Mouse (Mus musculus) MEL (cell line): ENCODE measurements at regions not wholly inside any gene's neighbourhood (a gene's known extent, or its start where the extent isn't known, plus 50 kb on each side); places are given as distances from the start of the nearest gene placed in this dataset.

Experiments used
- DNase-seq: peaks from one replicate; pipeline ENCODE4 v3.0.0; 2011; ENCODE audit warnings: low read depth, low spot score
- H3K27ac ChIP-seq: 2 replicates; pipeline ENCODE4 v1.5.1; 2012; ENCODE audit warnings: low read depth, mild to moderate bottlenecking, control low read depth, low read length, moderate library complexity; ENCODE audit not compliant: control insufficient read depth
- H3K27me3 ChIP-seq, 2 experiments: fragments of 150-350 bp in 1 of 2; sonication (generic) in 1 of 2; 2 replicates each; pipeline ENCODE4 v1.6.1; 2012; ENCODE audit warnings: low read length in 2 of 2, mild to moderate bottlenecking in 2 of 2, improper control_type of control experiment in 1 of 2, moderate library complexity in 1 of 2; ENCODE audit not compliant: insufficient read depth in 2 of 2, control insufficient read depth in 1 of 2
- H3K36me3 ChIP-seq, 2 experiments: 2 replicates each; pipeline ENCODE4 v1.6.1; 2012 to 2014; ENCODE audit warnings: low read length in 2 of 2, improper control_type of control experiment in 1 of 2, inconsistent platforms in 1 of 2, mild to moderate bottlenecking in 1 of 2; ENCODE audit not compliant: insufficient read depth in 2 of 2, control insufficient read depth in 1 of 2
- H3K4me1 ChIP-seq, 2 experiments: fragments of 150-350 bp in 1 of 2; sonication (generic) in 1 of 2; 2 replicates each; pipeline ENCODE4 v1.6.1; 2012; ENCODE audit warnings: low read length in 2 of 2, improper control_type of control experiment in 1 of 2, mild to moderate bottlenecking in 1 of 2; ENCODE audit not compliant: insufficient read depth in 2 of 2, control insufficient read depth in 1 of 2
- H3K4me3 ChIP-seq, 2 experiments: fragments of 150-350 bp in 1 of 2; sonication (generic) in 1 of 2; 2 replicates each; pipeline ENCODE4 v1.5.1; 2012; ENCODE audit warnings: low read depth in 2 of 2, low read length in 2 of 2, mild to moderate bottlenecking in 2 of 2, moderate library complexity in 2 of 2, control low read depth in 1 of 2, improper control_type of control experiment in 1 of 2; ENCODE audit not compliant: control insufficient read depth in 1 of 2, insufficient read depth in 1 of 2
- H3K79me2 ChIP-seq: 2 replicates; pipeline ENCODE4 v1.6.1; 2012; ENCODE audit warnings: mild to moderate bottlenecking, low read length, moderate library complexity; ENCODE audit not compliant: control insufficient read depth, poor library complexity, insufficient read depth
- H3K9ac ChIP-seq: 2 replicates; pipeline ENCODE4 v1.6.1; 2012; ENCODE audit warnings: low read depth, mild to moderate bottlenecking, control low read depth, low read length, moderate library complexity; ENCODE audit not compliant: control insufficient read depth, poor library complexity, severe bottlenecking
- H3K9me3 ChIP-seq: fragments of 150-350 bp; sonication (generic); replicated peaks from 2 replicates; pipeline ENCODE4 v1.6.1; 2012; ENCODE audit warnings: mild to moderate bottlenecking, low read length, improper control_type of control experiment, moderate library complexity; ENCODE audit not compliant: insufficient read depth
- CHD2 ChIP-seq: IDR thresholded peaks from 2 replicates; pipeline ENCODE4 v1.6.1; 2011; ENCODE audit warnings: low read length, improper control_type of control experiment
- ELF1 ChIP-seq: IDR thresholded peaks from 2 replicates; pipeline ENCODE4 v1.6.1; 2014; ENCODE audit warnings: low read depth, mild to moderate bottlenecking, inconsistent platforms, low read length, improper control_type of control experiment, moderate library complexity
- EP300 ChIP-seq, 2 experiments: IDR thresholded peaks; 2 replicates each; pipeline ENCODE4 v1.6.1; 2011; ENCODE audit warnings: improper control_type of control experiment in 2 of 2, low read length in 2 of 2, low read depth in 1 of 2, mild to moderate bottlenecking in 1 of 2
- ETS1 ChIP-seq: IDR thresholded peaks from 2 replicates; pipeline ENCODE4 v1.6.1; 2012; ENCODE audit warnings: low read depth, mild to moderate bottlenecking, inconsistent platforms, low read length, improper control_type of control experiment, moderate library complexity
- GABPA ChIP-seq: IDR thresholded peaks from 2 replicates; pipeline ENCODE4 v1.6.1; 2012; ENCODE audit warnings: low read depth, mild to moderate bottlenecking, inconsistent platforms, low read length, improper control_type of control experiment, moderate library complexity
- GATA1 ChIP-seq: IDR thresholded peaks from 2 replicates; pipeline ENCODE4 v1.6.1; 2011; ENCODE audit warnings: low read depth, low read length, improper control_type of control experiment
- MAZ ChIP-seq: IDR thresholded peaks from 2 replicates; pipeline ENCODE4 v1.6.1; 2012; ENCODE audit warnings: low read depth, mild to moderate bottlenecking, inconsistent platforms, low read length, improper control_type of control experiment
- MEF2A ChIP-seq: IDR thresholded peaks from 2 replicates; pipeline ENCODE4 v1.6.1; 2014; ENCODE audit warnings: low read depth, mild to moderate bottlenecking, inconsistent platforms, low read length, improper control_type of control experiment; ENCODE audit not compliant: poor library complexity, insufficient replicate concordance, severe bottlenecking; ENCODE audit errors: extremely low read depth
- MXI1 ChIP-seq: IDR thresholded peaks from 2 replicates; pipeline ENCODE4 v1.6.1; 2011; ENCODE audit warnings: mild to moderate bottlenecking, low read depth, low read length, improper control_type of control experiment
- MYB ChIP-seq: IDR thresholded peaks from 2 replicates; pipeline ENCODE4 v1.6.1; 2011; ENCODE audit warnings: mild to moderate bottlenecking, low read depth, low read length, improper control_type of control experiment
- NELFE ChIP-seq: IDR thresholded peaks from 2 replicates; pipeline ENCODE4 v1.6.1; 2011; ENCODE audit warnings: low read depth, low read length, improper control_type of control experiment
- POLR2A ChIP-seq, 2 experiments: IDR thresholded peaks; 2 replicates each; pipeline ENCODE4 v1.6.1; 2011 to 2012; ENCODE audit warnings: low read length in 2 of 2, mild to moderate bottlenecking in 2 of 2, control low read depth in 1 of 2, improper control_type of control experiment in 1 of 2, low read depth in 1 of 2, moderate library complexity in 1 of 2; ENCODE audit not compliant: control insufficient read depth in 1 of 2, insufficient read depth in 1 of 2, poor library complexity in 1 of 2
- POLR2AphosphoS5 ChIP-seq: IDR thresholded peaks from 2 replicates; pipeline ENCODE4 v1.6.1; 2012; ENCODE audit warnings: low read depth, borderline replicate concordance, mild to moderate bottlenecking, inconsistent platforms, low read length, moderate library complexity, mixed read lengths
- RAD21 ChIP-seq: IDR thresholded peaks from 2 replicates; pipeline ENCODE4 v1.6.1; 2011; ENCODE audit warnings: mild to moderate bottlenecking, low read depth, low read length, improper control_type of control experiment
- SIN3A ChIP-seq: IDR thresholded peaks from 2 replicates; pipeline ENCODE4 v1.6.1; 2012; ENCODE audit warnings: low read length, improper control_type of control experiment, inconsistent platforms
- SMC3 ChIP-seq: IDR thresholded peaks from 2 replicates; pipeline ENCODE4 v1.6.1; 2011; ENCODE audit warnings: low read depth, low read length, improper control_type of control experiment
- TAL1 ChIP-seq: IDR thresholded peaks from 2 replicates; pipeline ENCODE4 v1.6.1; 2012; ENCODE audit warnings: mild to moderate bottlenecking, inconsistent platforms, low read length, moderate library complexity, mixed read lengths
- TCF12 ChIP-seq: IDR thresholded peaks from 2 replicates; pipeline ENCODE4 v1.6.1; 2014; ENCODE audit warnings: low read depth, mild to moderate bottlenecking, inconsistent platforms, low read length, improper control_type of control experiment, moderate library complexity
- USF2 ChIP-seq, 2 experiments: IDR thresholded peaks; 2 replicates each; pipeline ENCODE4 v1.6.1; 2011 to 2012; ENCODE audit warnings: improper control_type of control experiment in 2 of 2, low read length in 2 of 2, borderline replicate concordance in 1 of 2, inconsistent platforms in 1 of 2, low read depth in 1 of 2, mild to moderate bottlenecking in 1 of 2; ENCODE audit not compliant: insufficient read depth in 1 of 2
- ZKSCAN1 ChIP-seq: IDR thresholded peaks from 2 replicates; pipeline ENCODE4 v1.6.1; 2012; ENCODE audit warnings: low read depth, mild to moderate bottlenecking, inconsistent platforms, low read length, improper control_type of control experiment, moderate library complexity
- ZMIZ1 ChIP-seq: IDR thresholded peaks from 2 replicates; pipeline ENCODE4 v1.6.1; 2012; ENCODE audit warnings: low read depth, mild to moderate bottlenecking, inconsistent platforms, low read length, improper control_type of control experiment, moderate library complexity
- ZNF384 ChIP-seq: IDR thresholded peaks from 2 replicates; pipeline ENCODE4 v1.6.1; 2012; ENCODE audit warnings: low read depth, mild to moderate bottlenecking, inconsistent platforms, low read length, improper control_type of control experiment

GRCm38 (mm10) chr3:8098291-8098690 is 1478.0 kb upstream of the 1700008P02Rik start:
- H3K4me1 ChIP-seq = no peaks in the 10 kb centered on the region
- H3K9ac ChIP-seq = no peak overlapping the region
- TF ChIP-seq RAD21 (no peak), ZNF384 (no peak), MXI1 (no peak), SMC3 (no peak), ETS1 (no peak), ELF1 (no peak), EP300 (IDR thresholded peaks at IDR 0.05; ENCODE audit: low read depth in 1 of 2, low read length in 2 of 2) (no peak), CHD2 (no peak), MYB (no peak), SIN3A (no peak), TAL1 (no peak), POLR2A (IDR thresholded peaks at IDR 0.05; ENCODE audit: control insufficient read depth in 1 of 2, insufficient read depth in 1 of 2, low read depth in 1 of 2, low read length in 2 of 2, poor library complexity in 1 of 2) (no peak), TCF12 (no peak), MEF2A (no peak), USF2 (IDR thresholded peaks at IDR 0.05; ENCODE audit: borderline replicate concordance in 1 of 2, insufficient read depth in 1 of 2, low read depth in 1 of 2, low read length in 2 of 2) (no peak)
- no peak overlapping the region for H3K27ac ChIP-seq
- H3K36me3 ChIP-seq = no peaks in the 10 kb centered on the region
- H3K27me3 ChIP-seq = no peaks in the 10 kb centered on the region
- no peak overlapping the region for H3K4me3 ChIP-seq
- no peaks in the 10 kb centered on the region for H3K79me2 ChIP-seq
- H3K9me3 ChIP-seq = no peaks in the 10 kb centered on the region
- no peak for DNase-seq

DNA sequence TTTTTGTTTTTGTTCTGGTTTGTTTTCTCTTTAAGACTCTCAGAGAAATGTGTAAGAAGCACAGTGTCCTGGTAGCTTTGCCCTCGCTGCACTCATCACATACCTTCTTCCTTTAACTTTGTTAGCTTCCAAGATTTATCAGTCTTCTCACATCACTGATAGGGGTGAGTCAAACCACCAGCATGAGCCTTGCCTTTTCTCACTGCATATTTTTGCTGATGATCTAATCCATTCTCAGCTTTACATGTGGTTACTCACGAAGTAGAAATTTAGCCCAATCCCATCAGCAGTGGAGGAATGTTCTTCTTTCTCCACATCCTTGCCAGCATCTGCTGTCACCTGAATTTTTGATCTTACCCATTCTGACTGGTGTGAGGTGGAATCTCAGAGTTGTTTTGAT is 1464.5 kb upstream of the 1700008P02Rik start:
- no peak overlapping the region for H3K9ac ChIP-seq
- no peaks in the 10 kb centered on the region for H3K36me3 ChIP-seq
- no peak for TF ChIP-seq ZKSCAN1
- no peaks in the 10 kb centered on the region for H3K27me3 ChIP-seq
- H3K79me2 ChIP-seq = no peaks in the 10 kb centered on the region
- DNase-seq = no peak
- H3K9me3 ChIP-seq = no peaks in the 10 kb centered on the region
- no peaks in the 10 kb centered on the region for H3K4me1 ChIP-seq
- no peak overlapping the region for H3K4me3 ChIP-seq
- no peak overlapping the region for H3K27ac ChIP-seq

DNA sequence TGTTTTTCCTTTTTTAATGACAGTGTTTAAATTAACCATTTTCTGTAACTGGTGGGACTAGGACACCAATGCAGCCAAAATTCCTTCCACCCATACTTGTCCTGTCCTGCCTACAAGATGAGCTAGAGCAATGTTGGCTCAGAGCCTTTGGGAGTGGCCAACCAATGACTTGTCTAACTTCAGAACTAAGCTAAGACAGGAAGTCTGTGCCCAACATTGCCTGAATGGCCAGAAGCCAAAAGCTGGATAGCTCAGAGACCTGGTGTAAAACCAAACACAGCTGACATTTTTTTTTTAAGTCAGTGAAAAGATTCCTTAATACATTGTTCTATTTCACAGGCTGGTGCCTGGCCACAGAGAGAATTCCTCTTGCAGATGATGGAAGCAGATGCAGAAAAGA is 1433.5 kb upstream of the 1700008P02Rik start:
- no peaks in the 10 kb centered on the region for H3K27me3 ChIP-seq
- no peak overlapping the region for H3K4me3 ChIP-seq
- no peaks in the 10 kb centered on the region for H3K79me2 ChIP-seq
- no peak for TF ChIP-seq ZMIZ1
- TF ChIP-seq MAZ = no peak
- no peak for TF ChIP-seq MEF2A
- TF ChIP-seq ZKSCAN1 = no peak
- no peak for TF ChIP-seq GATA1
- no peak for TF ChIP-seq TCF12
- TF ChIP-seq CHD2 = no peak
- no peak for TF ChIP-seq POLR2AphosphoS5
- no peak for TF ChIP-seq TAL1
- TF ChIP-seq USF2 (IDR thresholded peaks at IDR 0.05; ENCODE audit: borderline replicate concordance in 1 of 2, insufficient read depth in 1 of 2, low read depth in 1 of 2, low read length in 2 of 2) = no peak
- no peak for TF ChIP-seq ELF1
- no peak for TF ChIP-seq SMC3
- no peak for TF ChIP-seq NELFE
- TF ChIP-seq GABPA = no peak
- H3K9ac ChIP-seq = no peak overlapping the region
- no peak for DNase-seq
- no peaks in the 10 kb centered on the region for H3K36me3 ChIP-seq
- no peak overlapping the region for H3K27ac ChIP-seq
- no peaks in the 10 kb centered on the region for H3K4me1 ChIP-seq
- no peaks in the 10 kb centered on the region for H3K9me3 ChIP-seq
